ENCODE assay signal across 10 mouse cellular contexts in genomic region chr5:128806296-128806998, GRCm38 (mm10).
A peak's percentile ranks its signal among the peaks of the same experiment; 100 is the strongest.
DNase-seq lines count a peak whose midpoint lies in the region; ATAC-seq and TF ChIP-seq lines count a peak whose summit lies in the region.
"Had no signal": no experiment of that assay in that cellular context is flagged by ENCODE, and none has a peak within 500 bp of the region (broad histone marks: within the 10 kb centered on the region; RNA-seq: fewer than 3 reads in every experiment).

No protein-coding gene starts in this region.

- no peaks in the 10 kb centered on the region for H3K9me3 ChIP-seq in hindbrain, postnatal 0 days (ENCODE audit: low read length)
- no peaks in the 10 kb centered on the region for H3K9me3 ChIP-seq in hindbrain, embryonic 11.5 days (ENCODE audit: control insufficient read depth, low read length)
- no peaks in the 10 kb centered on the region; the same call in 1 of the 2 replicates for H3K9me3 ChIP-seq in limb, embryonic 10.5 days (replicated peaks)
- H3K9me3 ChIP-seq: embryonic facial prominence, embryonic 12.5 days had no signal

- TF ChIP-seq CTCF in cerebellum, adult 2 months (IDR thresholded peaks at IDR 0.05; ENCODE audit: borderline replicate concordance, insufficient read depth, low read depth, low read length): no peak
- 0 out of 2 replicates have a peak, but pooled peaks have one; percentile 3 for TF ChIP-seq CTCF in hindbrain, postnatal 0 days (IDR thresholded peaks at IDR 0.05; ENCODE audit: low read depth)

- DNase-seq in cerebellum, adult 2 months: peak; percentile 24 to 41
- DNase-seq in cerebellum, adult 11-12 months: no peak
- peak; percentile 89 for DNase-seq in hindbrain, postnatal 0 days (ENCODE audit: low spot score)
- no peak for DNase-seq in hindbrain, embryonic 11.5 days (ENCODE audit: low spot score)
- peak; percentile 93 for DNase-seq in layer of hippocampus, postnatal 10 days (ENCODE audit: low spot score in 2 of 2)
- peak; percentile 78 for DNase-seq in right cerebral cortex, postnatal 4 days
- no peak for DNase-seq in c-Kit-positive CD71-positive TER-119-positive erythroid progenitor cells, embryonic 14.5 days (ENCODE audit: low spot score)
- DNase-seq in limb, embryonic 10.5 days (ENCODE audit: low spot score): no peak
- DNase-seq: thymus, postnatal 25 days had no signal

- no peak overlapping the region for H3K4me3 ChIP-seq in cerebellum, adult 2 months (replicated peaks; ENCODE audit: insufficient read depth, low read depth, low read length)
- no peak overlapping the region for H3K4me3 ChIP-seq in hindbrain, postnatal 0 days (ENCODE audit: low read length)
- H3K4me3 ChIP-seq in hindbrain, embryonic 11.5 days (ENCODE audit: low read depth, low read length): no peak overlapping the region
- no peak overlapping the region for H3K4me3 ChIP-seq in limb, embryonic 10.5 days
- H3K4me3 ChIP-seq: embryonic facial prominence, embryonic 12.5 days had no signal

- TF ChIP-seq POLR2A in cerebellum, adult 2 months (IDR thresholded peaks at IDR 0.05; ENCODE audit: borderline replicate concordance, insufficient read depth, low read length): no peak

- H3K36me3 ChIP-seq in hindbrain, postnatal 0 days (ENCODE audit: insufficient read depth, low read length): no peaks in the 10 kb centered on the region
- H3K36me3 ChIP-seq in hindbrain, embryonic 11.5 days (ENCODE audit: control insufficient read depth, insufficient read depth, low read length): no peaks in the 10 kb centered on the region
- H3K36me3 ChIP-seq in limb, embryonic 10.5 days: no peaks in the 10 kb centered on the region
- H3K36me3 ChIP-seq: embryonic facial prominence, embryonic 12.5 days had no signal

- 8% methylated on average over 13 of the region's 13 CpGs for WGBS in cerebellum, adult 2 months
- WGBS in hindbrain, postnatal 0 days: 55% methylated on average over 13 of the region's 13 CpGs
- WGBS in hindbrain, embryonic 11.5 days: 89% methylated on average over 13 of the region's 13 CpGs
- WGBS in limb, embryonic 10.5 days: 92% methylated on average over 13 of the region's 13 CpGs

- H3K4me2 ChIP-seq in hindbrain, postnatal 0 days (ENCODE audit: low read depth, low read length): no peak overlapping the region
- H3K4me2 ChIP-seq in hindbrain, embryonic 11.5 days (replicated peaks; ENCODE audit: low read depth, low read length): no peak overlapping the region
- H3K4me2 ChIP-seq: embryonic facial prominence, embryonic 12.5 days had no signal

- no peaks in the 10 kb centered on the region; the same call in 1 of the 2 replicates for H3K27me3 ChIP-seq in cerebellum, adult 2 months (ENCODE audit: control insufficient read depth, insufficient read depth, low read length)
- H3K27me3 ChIP-seq in hindbrain, postnatal 0 days (ENCODE audit: insufficient read depth, low read length): no peaks in the 10 kb centered on the region
- H3K27me3 ChIP-seq in hindbrain, embryonic 11.5 days (ENCODE audit: control insufficient read depth, insufficient read depth, low read length): no peaks in the 10 kb centered on the region
- no peaks in the 10 kb centered on the region for H3K27me3 ChIP-seq in limb, embryonic 10.5 days (ENCODE audit: low read depth, poor library complexity, severe bottlenecking)

- peak; percentile 53 for ATAC-seq in hindbrain, postnatal 0 days
- no peak for ATAC-seq in hindbrain, embryonic 11.5 days (ENCODE audit: low FRiP score)

- H3K27ac ChIP-seq in cerebellum, adult 2 months (ENCODE audit: insufficient read depth, low read length): no peak overlapping the region
- no peak overlapping the region; the same call in 1 of the 2 replicates for H3K27ac ChIP-seq in hindbrain, postnatal 0 days
- no peak overlapping the region for H3K27ac ChIP-seq in hindbrain, embryonic 11.5 days (ENCODE audit: low read depth, low read length)
- H3K27ac ChIP-seq in limb, embryonic 10.5 days: no peak overlapping the region
- H3K27ac ChIP-seq: embryonic facial prominence, embryonic 12.5 days had no signal

- no peak overlapping the region for H3K9ac ChIP-seq in hindbrain, postnatal 0 days (replicated peaks; ENCODE audit: low read length)
- no peak overlapping the region for H3K9ac ChIP-seq in hindbrain, embryonic 11.5 days (ENCODE audit: low read depth, low read length)
- H3K9ac ChIP-seq: embryonic facial prominence, embryonic 12.5 days had no signal

- peaks cover 12% of the 10 kb centered on the region for H3K4me1 ChIP-seq in cerebellum, adult 2 months (ENCODE audit: control insufficient read depth, insufficient read depth, low read length)
- H3K4me1 ChIP-seq in hindbrain, postnatal 0 days (ENCODE audit: insufficient read depth, low read length): peaks cover 10% of the 10 kb centered on the region
- H3K4me1 ChIP-seq in hindbrain, embryonic 11.5 days (replicated peaks; ENCODE audit: control insufficient read depth, insufficient read depth, low read length): no peaks in the 10 kb centered on the region
- peaks cover 6% of the 10 kb centered on the region; the same call in 1 of the 2 replicates for H3K4me1 ChIP-seq in limb, embryonic 10.5 days
- H3K4me1 ChIP-seq: embryonic facial prominence, embryonic 12.5 days had no signal

Comparison
In these comparisons a context has a peak if more than half of its experiments do, and no peak if none do; other contexts are left out.
1. DNase-seq: peak in cerebellum, adult 2 months (2 of 2), hindbrain, postnatal 0 days (single experiment), layer of hippocampus, postnatal 10 days (2 of 2) and right cerebral cortex, postnatal 4 days (single experiment); none in cerebellum, adult 11-12 months (single experiment), hindbrain, embryonic 11.5 days (single experiment), c-Kit-positive CD71-positive TER-119-positive erythroid progenitor cells, embryonic 14.5 days (single experiment) and limb, embryonic 10.5 days (single experiment).